Mouse (Mus musculus) neural tube, embryonic 13.5 days (tissue): Measurements from ENCODE around the gene Acadm. TPM values are rescaled to one million over a fixed set of nuclear protein-coding genes. Genes with fewer than 3 reads are reported as not detected.

Experiments used
- ATAC-seq: fragments of 200-750 bp; cut with Nextera tagmentation; 2 replicates; pipeline ENCODE4 v1.8.0; 2017; ENCODE audit warnings: low read depth, mild to moderate bottlenecking, moderate TSS enrichment, moderate library complexity
- H3K27ac ChIP-seq: fragments of 300-500 bp; sonication (generic); replicated peaks from 2 replicates; pipeline ENCODE4 v1.5.1; 2015; ENCODE audit warnings: moderate library complexity, mild to moderate bottlenecking, inconsistent platforms
- H3K27me3 ChIP-seq: fragments of 300-500 bp; sonication (generic); 2 replicates; pipeline ENCODE4 v1.6.1; 2015; ENCODE audit warnings: mild to moderate bottlenecking, inconsistent platforms
- H3K36me3 ChIP-seq: fragments of 300-500 bp; sonication (generic); 2 replicates; pipeline ENCODE4 v1.6.1; 2015; ENCODE audit warnings: mild to moderate bottlenecking, inconsistent platforms
- H3K4me1 ChIP-seq: fragments of 300-500 bp; sonication (generic); replicated peaks from 2 replicates; pipeline ENCODE4 v1.6.1; 2015; ENCODE audit warnings: inconsistent platforms
- H3K4me2 ChIP-seq: fragments of 300-500 bp; sonication (generic); 2 replicates; pipeline ENCODE4 v1.6.1; 2015; ENCODE audit warnings: inconsistent platforms, mild to moderate bottlenecking, moderate library complexity
- H3K4me3 ChIP-seq: fragments of 300-500 bp; sonication (generic); 2 replicates; pipeline ENCODE4 v1.5.1; 2015; ENCODE audit warnings: mild to moderate bottlenecking, inconsistent platforms
- H3K9ac ChIP-seq: fragments of 300-500 bp; sonication (generic); 2 replicates; pipeline ENCODE4 v1.6.1; 2015; ENCODE audit warnings: moderate library complexity, mild to moderate bottlenecking, inconsistent platforms
- H3K9me3 ChIP-seq: fragments of 300-500 bp; sonication (generic); 2 replicates; pipeline ENCODE4 v1.6.1; 2016; ENCODE audit warnings: inconsistent platforms
- WGBS: fragments of 180-500 bp; shearing (Covaris S2); methylation state at CpG from one replicate; pipeline ENCODE4 v1.1.7; 2015; 5-methylcytosine and 5-hydroxymethylcytosine counted together
- polyA plus RNA-seq: library from polyadenylated mRNA; unstranded; fragments of >200 nt; fragmentation: Nextera tagmentation; extraction: Ambion mirVana; gene quantifications from 2 replicates; pipeline ENCODE4 v1.2.1, GENCODE M21; 2015

The Acadm gene
- polyA plus RNA-seq = 63.4 and 68.7 TPM in 2 replicates

DNA sequence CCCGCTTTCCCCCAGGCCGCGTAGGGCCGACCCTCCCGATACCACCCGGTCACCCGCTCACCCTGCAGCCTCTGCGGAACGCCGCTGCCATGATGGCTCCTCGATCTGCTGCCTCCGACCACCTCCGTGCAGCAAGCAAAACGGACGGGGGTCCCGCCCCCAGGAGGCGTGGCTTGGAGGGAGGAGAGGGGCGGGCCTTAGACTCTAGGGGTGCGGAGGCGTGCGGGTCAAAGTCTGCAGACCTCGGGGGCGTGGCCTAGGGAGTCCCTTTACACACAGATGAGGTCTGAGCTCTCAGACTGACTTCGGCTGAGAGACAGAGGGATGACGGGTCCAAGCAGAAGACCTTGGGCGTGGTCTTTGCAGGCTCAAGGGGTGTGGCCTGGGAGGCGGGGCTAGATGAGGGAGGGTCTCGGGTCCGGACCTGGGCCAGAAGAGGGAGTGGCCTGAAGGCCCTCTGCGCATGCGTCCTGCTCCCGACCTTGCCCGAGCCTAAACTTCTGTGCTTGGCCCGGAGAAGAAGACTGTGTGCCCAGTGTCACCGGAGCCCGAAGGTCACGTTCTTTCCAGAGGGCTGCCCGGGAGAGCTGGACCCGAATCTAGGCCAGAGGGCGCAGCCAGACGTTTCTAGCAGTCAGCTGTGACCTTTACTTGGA is at the start of gene Acadm:
Gene Acadm (minus strand): TSS at position 298 of the 656 bp plus-strand sequence.
- Histone ChIP-seq H3K27ac (peak within 1 kb of the TSS; percentile 84), H3K27me3 (no peaks in the 10 kb centered on the region), H3K9ac (peak within 1 kb of the TSS; percentile 83), H3K4me1 (peaks cover 19% of the 10 kb centered on the region; the same call in 1 of the 2 replicates), H3K4me2 (peak within 1 kb of the TSS; percentile 75), H3K36me3 (no peaks in the 10 kb centered on the region; the same call in 1 of the 2 replicates), H3K4me3 (peak within 1 kb of the TSS; percentile 74), H3K9me3 (no peaks in the 10 kb centered on the region)
- under 1% methylated on average over 41 of the region's 41 CpGs for WGBS
- peak; percentile 96 for ATAC-seq

DNA sequence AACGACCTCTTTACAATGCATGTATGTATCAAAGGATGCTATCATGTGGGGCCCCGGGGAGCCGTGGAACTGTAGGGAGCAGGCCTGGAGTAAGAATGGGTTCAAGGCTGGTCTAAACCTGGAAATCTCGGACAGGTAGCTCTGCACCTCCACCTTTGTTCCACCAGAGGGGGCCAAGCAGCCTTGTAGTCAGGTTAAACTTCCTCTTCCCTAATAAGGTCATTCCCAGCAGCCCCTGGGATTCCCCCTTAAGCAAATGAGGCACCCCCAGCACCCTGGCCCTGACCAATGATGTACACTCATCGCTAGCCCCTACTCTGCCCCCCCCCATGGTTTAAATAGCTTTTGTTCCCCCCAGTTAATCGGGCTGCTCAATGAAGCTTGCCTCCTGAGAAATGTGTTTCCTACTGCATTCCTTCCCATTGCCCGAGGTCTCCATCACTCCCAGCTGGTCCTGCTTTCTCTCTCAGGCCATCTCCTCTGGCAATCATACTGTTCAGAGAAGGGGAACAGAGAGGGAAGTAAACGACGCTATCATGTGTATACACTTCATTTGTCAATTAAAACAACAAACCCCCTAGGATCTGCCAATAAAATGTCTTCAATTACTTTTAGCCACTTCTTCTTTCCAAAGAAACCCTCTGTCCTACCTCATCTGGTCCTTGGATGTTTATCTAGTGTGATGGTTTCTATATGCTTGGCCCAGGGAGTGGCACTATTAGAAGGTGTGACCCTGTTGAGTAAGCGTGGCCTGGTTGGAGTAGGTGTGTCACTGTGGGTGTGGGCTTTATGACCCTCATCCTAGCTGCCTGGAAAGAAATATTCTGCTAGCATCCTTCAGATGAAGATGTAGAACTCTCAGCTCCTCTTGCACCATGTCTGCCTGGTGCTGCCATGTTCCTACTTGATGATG is 40.3 kb upstream of the Acadm start:
- WGBS = 49% methylated on average over 10 of the region's 10 CpGs

DNA sequence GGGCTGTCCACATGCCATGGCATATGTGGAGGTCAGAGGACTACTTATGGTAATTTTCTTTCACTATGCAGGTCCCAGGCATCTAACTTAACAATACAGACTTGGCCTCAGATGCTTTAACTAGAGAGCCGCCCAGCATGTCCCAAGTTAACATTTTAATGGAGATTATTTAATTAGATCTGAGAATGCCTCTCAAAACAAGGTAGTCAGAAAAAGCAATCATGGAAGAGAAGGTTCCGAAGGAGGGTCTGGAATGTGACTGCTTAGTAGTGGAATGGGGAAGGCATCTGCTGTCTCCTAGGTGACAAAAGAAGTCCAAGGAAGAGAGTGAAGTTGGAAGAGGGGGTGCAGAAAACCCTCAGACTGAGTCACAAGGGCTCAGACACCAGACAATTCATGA is 36.2 kb upstream of the Acadm start:
- Histone ChIP-seq H3K9me3 (no peaks in the 10 kb centered on the region), H3K9ac (no peak overlapping the region), H3K36me3 (no peaks in the 10 kb centered on the region), H3K27me3 (peaks cover 5% of the 10 kb centered on the region; the same call in 1 of the 2 replicates), H3K4me2 (no peak overlapping the region), H3K4me3 (no peak overlapping the region), H3K4me1 (no peaks in the 10 kb centered on the region), H3K27ac (no peak overlapping the region)
- ATAC-seq = no peak
- 56% methylated on average over 2 of the region's 2 CpGs for WGBS

More for the DNA sequence above, 40.3 kb upstream of the Acadm start:
- H3K36me3 ChIP-seq = no peaks in the 10 kb centered on the region
- H3K4me2 ChIP-seq = no peak overlapping the region
- peak; percentile 50; the same call in 1 of the 2 replicates for ATAC-seq
- no peak overlapping the region for H3K27ac ChIP-seq
- H3K4me3 ChIP-seq = no peak overlapping the region
- no peaks in the 10 kb centered on the region for H3K27me3 ChIP-seq
- no peaks in the 10 kb centered on the region for H3K4me1 ChIP-seq
- no peaks in the 10 kb centered on the region for H3K9me3 ChIP-seq
- H3K9ac ChIP-seq = no peak overlapping the region

DNA sequence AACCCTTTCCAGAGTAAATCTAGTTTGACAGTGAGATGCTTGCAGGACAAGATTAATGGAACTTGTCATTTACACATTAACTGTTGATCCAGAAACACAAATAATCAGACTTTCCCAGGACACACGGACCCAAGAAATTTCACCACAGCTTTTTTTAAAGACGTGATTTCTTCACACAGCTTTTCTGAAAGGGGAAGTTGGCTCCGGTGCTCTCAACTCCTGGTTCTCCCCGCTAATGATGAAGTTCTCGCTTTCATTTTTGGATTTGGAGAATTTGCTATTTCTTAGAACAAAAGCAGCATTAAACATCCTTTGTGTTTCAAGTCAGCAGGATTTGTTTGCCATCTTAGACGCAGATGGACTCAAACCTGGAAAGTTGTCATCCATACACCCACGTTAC is 31.4 kb upstream of the Acadm start:
- ATAC-seq = no peak
- H3K9me3 ChIP-seq = no peaks in the 10 kb centered on the region
- no peak overlapping the region for H3K4me2 ChIP-seq
- 82% methylated on average over 7 of the region's 7 CpGs for WGBS
- peaks cover 29% of the 10 kb centered on the region for H3K27me3 ChIP-seq
- H3K4me1 ChIP-seq = peaks cover 23% of the 10 kb centered on the region
- no peak overlapping the region for H3K4me3 ChIP-seq
- no peaks in the 10 kb centered on the region for H3K36me3 ChIP-seq
- H3K9ac ChIP-seq = no peak overlapping the region
- H3K27ac ChIP-seq = no peak overlapping the region

DNA sequence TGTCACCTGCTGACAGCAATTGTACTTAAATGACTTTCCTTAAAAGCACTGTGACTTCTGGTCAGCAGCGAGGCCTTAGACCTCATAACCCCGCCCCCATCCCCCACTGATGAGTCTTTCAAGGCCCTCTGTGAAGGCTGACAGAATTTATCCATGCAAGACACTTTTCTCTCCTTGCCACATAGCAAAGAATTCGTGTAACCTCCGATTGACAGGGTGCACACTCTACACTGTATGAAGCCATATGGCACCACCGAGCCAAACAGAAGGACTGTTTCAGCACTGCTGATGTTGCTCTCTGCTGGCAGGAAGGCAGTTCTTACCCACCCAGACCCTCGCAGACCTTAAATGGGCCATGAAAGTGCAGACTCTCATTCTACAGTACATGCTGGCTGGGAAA is 30.6 kb upstream of the Acadm start:
- Histone ChIP-seq H3K9me3 (no peaks in the 10 kb centered on the region), H3K36me3 (no peaks in the 10 kb centered on the region), H3K4me2 (peak overlapping the region; percentile 96), H3K4me1 (peaks cover 23% of the 10 kb centered on the region), H3K9ac (peak overlapping the region; percentile 86; the same call in 1 of the 2 replicates), H3K27ac (no peak overlapping the region), H3K27me3 (peaks cover 29% of the 10 kb centered on the region), H3K4me3 (peak overlapping the region; percentile 56)
- WGBS = 5% methylated on average over 6 of the region's 6 CpGs
- no peak for ATAC-seq

DNA sequence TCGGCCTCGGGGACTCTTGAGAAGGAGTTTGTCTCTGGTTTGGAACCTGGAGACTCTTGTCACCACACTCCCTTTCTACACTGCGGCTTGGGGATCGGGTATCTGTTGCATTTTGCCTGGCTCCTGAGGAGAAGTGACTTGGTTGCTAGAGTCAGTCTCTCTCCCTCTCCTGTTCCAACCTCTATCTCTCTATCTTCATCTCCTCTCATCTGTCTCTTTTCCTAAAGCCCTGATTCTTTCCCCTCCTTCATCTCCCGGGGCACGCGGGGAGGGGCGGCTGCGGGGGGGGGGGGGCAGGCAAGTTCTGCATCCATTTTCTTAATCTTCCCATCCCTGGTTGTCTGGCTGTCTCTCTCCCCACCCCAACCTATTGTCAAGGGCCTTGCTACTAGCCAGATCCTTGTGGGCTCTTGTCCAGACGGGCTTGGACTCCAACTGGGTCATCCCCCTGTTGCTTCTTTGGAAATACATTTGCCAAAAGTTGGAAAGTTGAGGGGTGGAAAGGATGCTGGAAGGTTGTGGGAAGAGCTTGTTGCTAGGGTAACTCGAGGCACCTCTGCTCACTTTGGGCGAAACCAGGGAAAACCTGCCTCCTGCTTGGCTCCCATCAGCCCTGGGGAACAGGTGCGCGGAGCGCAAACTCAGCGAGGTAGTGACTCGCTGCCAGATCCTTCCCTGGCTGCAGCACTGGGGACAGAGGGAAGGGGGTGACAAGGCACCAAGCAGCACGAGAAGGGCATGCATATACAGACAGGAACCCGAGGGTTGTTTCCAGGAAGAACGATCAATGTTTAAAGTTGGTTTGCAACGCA is 29.7 kb upstream of the Acadm start:
- WGBS = 3% methylated on average over 20 of the region's 21 CpGs
- Histone ChIP-seq H3K27ac (no peak overlapping the region), H3K4me1 (peaks cover 23% of the 10 kb centered on the region), H3K9me3 (no peaks in the 10 kb centered on the region), H3K36me3 (no peaks in the 10 kb centered on the region), H3K4me2 (peak overlapping the region; percentile 96), H3K9ac (peak overlapping the region; percentile 86), H3K27me3 (peaks cover 29% of the 10 kb centered on the region), H3K4me3 (peak overlapping the region; percentile 56)
- peak; percentile 34 for ATAC-seq

DNA sequence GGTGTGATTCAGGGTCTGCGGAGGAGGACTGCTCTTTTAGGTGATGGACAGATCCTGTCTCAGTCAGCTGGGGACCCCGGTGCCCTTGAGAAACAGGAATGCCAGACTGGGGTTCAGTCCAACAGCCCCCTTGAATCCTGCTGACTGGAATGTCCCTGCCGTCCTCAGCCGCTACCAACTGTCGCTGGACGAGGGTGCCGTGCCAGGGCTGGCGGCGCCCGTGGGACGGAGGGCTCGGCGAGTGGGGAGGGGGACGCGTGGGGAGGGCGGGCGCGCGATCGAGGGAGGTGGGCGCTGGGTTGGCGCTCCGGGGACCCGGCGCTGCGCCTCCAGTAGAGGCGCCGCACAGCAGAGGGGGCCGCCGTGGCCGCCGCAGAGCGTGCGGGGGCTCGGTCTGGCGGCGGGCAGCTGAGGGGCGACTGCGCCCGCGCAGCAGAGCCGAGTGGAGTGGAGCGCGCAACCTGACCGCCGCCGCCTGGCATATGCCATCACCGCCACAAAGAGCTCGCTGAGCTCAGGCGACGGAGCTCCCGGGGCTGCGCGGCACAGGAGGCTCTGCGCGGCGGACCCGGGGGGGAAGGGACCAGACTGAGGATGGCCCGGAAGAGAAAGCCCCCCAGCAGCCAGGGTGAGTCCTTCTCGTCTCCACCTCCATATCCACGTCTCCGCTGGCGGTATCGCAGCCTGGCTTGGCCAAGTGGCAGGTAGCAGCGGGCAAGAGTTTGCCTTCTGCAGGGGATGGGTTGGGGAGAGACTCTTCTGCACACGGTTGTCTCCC is 28.9 kb upstream of the Acadm start, which contains the start of gene Slc44a5:
Gene Slc44a5 (plus strand): TSS at position 266 of the 778 bp plus-strand sequence.
- Histone ChIP-seq H3K36me3 (no peaks in the 10 kb centered on the region), H3K4me3 (peak within 1 kb of the TSS; percentile 56), H3K27ac (no peak within 1 kb of the TSS), H3K9me3 (no peaks in the 10 kb centered on the region), H3K4me1 (peaks cover 23% of the 10 kb centered on the region), H3K4me2 (peak within 1 kb of the TSS; percentile 96), H3K27me3 (peaks cover 29% of the 10 kb centered on the region), H3K9ac (peak within 1 kb of the TSS; percentile 86)
- WGBS = under 1% methylated on average over 66 of the region's 66 CpGs
- ATAC-seq = peak; percentile 88

DNA sequence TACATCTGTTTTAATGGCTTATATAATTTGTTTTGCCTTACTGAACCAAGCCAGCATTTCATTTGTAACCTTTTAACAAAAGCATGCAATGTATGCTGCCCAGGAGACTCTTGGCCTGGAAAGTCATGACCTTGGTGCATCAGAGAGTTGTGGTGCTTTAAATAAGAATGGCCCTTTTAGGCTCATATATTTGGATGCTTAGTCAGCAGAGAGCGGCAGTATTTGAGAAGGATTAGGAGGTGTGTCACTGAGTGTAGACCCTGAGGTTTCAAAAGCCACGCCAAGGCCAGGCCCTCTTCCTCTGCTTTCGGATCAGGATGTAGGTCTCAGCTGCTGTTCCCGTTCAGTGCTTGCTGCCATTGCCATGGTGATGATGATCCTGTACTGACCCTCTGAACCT is 25.0 kb upstream of the Acadm start:
- Histone ChIP-seq H3K4me2 (no peak overlapping the region), H3K27me3 (peaks cover 14% of the 10 kb centered on the region), H3K27ac (no peak overlapping the region), H3K9ac (no peak overlapping the region), H3K4me1 (peaks cover 14% of the 10 kb centered on the region), H3K36me3 (no peaks in the 10 kb centered on the region), H3K9me3 (no peaks in the 10 kb centered on the region), H3K4me3 (no peak overlapping the region)
- no peak for ATAC-seq
- WGBS = 89% methylated on average over 4 of the region's 4 CpGs

DNA sequence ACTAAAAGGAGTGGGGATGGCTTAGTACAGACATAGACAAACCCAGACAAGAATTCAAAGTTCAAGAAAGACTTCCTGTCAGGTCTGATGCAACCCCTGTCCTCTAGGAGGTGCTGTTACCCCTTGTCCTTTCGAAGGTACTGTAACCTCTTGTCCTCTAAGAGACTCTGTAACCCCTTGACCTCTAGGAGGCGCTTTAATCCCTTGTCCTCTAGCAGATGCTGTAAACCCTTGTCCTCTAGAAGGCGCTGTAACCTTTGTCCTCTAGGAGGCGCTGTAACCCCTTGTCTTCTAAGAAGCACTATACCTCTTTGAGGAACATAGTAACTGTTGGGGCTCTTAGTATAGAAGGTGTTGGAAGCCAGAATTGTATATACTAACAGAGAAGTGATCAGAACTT is 24.1 kb upstream of the Acadm start:
- H3K36me3 ChIP-seq = no peaks in the 10 kb centered on the region
- no peak overlapping the region for H3K9ac ChIP-seq
- H3K4me2 ChIP-seq = no peak overlapping the region
- 0 out of 2 replicates have a peak, but pooled peaks cover 5% of the 10 kb centered on the region for H3K4me1 ChIP-seq
- no peak for ATAC-seq
- 37% methylated on average over 4 of the region's 4 CpGs for WGBS
- no peak overlapping the region for H3K27ac ChIP-seq
- H3K4me3 ChIP-seq = no peak overlapping the region
- no peaks in the 10 kb centered on the region for H3K9me3 ChIP-seq
- H3K27me3 ChIP-seq = peaks cover 10% of the 10 kb centered on the region; the same call in 1 of the 2 replicates

DNA sequence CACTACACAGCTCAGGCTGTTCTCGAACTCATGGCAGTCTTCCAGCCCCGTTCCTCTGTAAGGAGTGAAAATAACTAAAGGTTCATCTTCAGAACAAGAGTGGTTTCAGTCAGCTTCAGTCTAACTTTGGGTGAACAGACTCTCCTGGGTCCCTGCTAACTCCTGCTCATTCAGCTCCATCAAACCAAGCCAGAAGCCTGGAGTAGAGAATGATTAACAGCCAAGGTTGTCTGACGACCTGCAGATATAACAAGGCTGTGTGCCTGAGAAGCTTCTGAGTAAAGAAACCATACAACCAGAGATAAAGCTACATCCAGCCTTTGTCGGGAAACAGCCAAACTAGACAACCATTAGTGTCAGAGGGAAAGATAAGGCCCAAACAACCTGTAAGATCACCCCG is 23.0 kb upstream of the Acadm start:
- Histone ChIP-seq H3K9ac (no peak overlapping the region), H3K4me3 (no peak overlapping the region), H3K36me3 (no peaks in the 10 kb centered on the region), H3K4me2 (no peak overlapping the region), H3K9me3 (no peaks in the 10 kb centered on the region), H3K27ac (no peak overlapping the region), H3K27me3 (peaks cover 3% of the 10 kb centered on the region; the same call in 1 of the 2 replicates), H3K4me1 (no peaks in the 10 kb centered on the region)
- WGBS = 90% methylated on average over 5 of the region's 5 CpGs
- no peak for ATAC-seq
